Mouse (Mus musculus): ENCODE results near the gene Celf1. TPM values are rescaled to one million over a fixed set of nuclear protein-coding genes. Genes with fewer than 3 reads are reported as not detected.
A peak's percentile ranks its signal among the peaks of the same experiment; 100 is the strongest.

The Celf1 gene
- polyA plus RNA-seq, 1 experiment from 2014 or later, result 151 TPM

GRCm38 (mm10) chr2:90916560-90917232 is 23.5 kb upstream of the Celf1 start:
- Histone ChIP-seq H3K36me3 (peaks cover 18% of the 10 kb centered on the region), H3K4me3 (peak overlapping the region; percentile 74), H3K27ac (peak overlapping the region; percentile 87), H3K4me2 (replicated peaks) (peak overlapping the region; percentile 84), H3K4me1 (peaks cover 14% of the 10 kb centered on the region), H3K27me3 (no peaks in the 10 kb centered on the region), H3K9ac (peak overlapping the region; percentile 94), H3K9me3 (replicated peaks) (no peaks in the 10 kb centered on the region)
- ATAC-seq (ENCODE audit: low FRiP score), result peak; percentile 30
- 33% methylated on average over 7 of the region's 7 CpGs for WGBS

- H3K4me1 ChIP-seq, result peaks cover 14% of the 10 kb centered on the region
- peak; percentile 89 for ATAC-seq (ENCODE audit: low FRiP score)
- H3K9me3 ChIP-seq (replicated peaks), result no peaks in the 10 kb centered on the region
- H3K4me3 ChIP-seq, result peak overlapping the region; percentile 74
- peak overlapping the region; percentile 87 for H3K27ac ChIP-seq
- H3K9ac ChIP-seq, result peak overlapping the region; percentile 94
- under 1% methylated on average over 73 of the region's 73 CpGs for WGBS
- peaks cover 16% of the 10 kb centered on the region for H3K36me3 ChIP-seq
- peak overlapping the region; percentile 84 for H3K4me2 ChIP-seq (replicated peaks)
- no peaks in the 10 kb centered on the region for H3K27me3 ChIP-seq
Observed at GRCm38 (mm10) chr2:90917233-90917998, 22.8 kb upstream of the Celf1 start.

GRCm38 (mm10) chr2:90917999-90918698 is 22.0 kb upstream of the Celf1 start:
- Histone ChIP-seq H3K4me1 (peaks cover 14% of the 10 kb centered on the region), H3K4me2 (replicated peaks) (peak overlapping the region; percentile 84), H3K36me3 (peaks cover 10% of the 10 kb centered on the region), H3K27me3 (no peaks in the 10 kb centered on the region), H3K9ac (peak overlapping the region; percentile 94), H3K4me3 (peak overlapping the region; percentile 74), H3K27ac (peak overlapping the region; percentile 87), H3K9me3 (replicated peaks) (no peaks in the 10 kb centered on the region)
- WGBS, result 12% methylated on average over 16 of the region's 16 CpGs
- peak; percentile 73; the same call in 1 of the 2 replicates for ATAC-seq (ENCODE audit: low FRiP score)

DNA sequence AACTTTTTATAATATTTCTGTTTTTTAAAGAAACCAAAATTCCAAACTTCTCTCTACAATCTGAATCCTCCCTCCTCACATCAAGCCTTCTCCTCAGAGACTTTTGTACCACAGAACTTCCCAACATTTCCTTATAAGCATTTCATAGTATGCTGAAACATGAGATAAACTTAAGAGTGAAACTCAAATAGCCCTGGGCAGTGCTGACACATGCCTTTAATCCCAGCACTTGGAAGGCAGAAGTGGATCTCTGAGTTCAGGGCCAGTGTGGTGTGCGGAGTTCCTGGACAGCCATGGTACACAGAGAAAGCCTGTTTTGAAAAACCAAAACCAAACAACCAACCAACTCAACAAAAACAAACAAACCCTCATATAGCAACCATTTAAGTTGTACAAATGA is 19.0 kb upstream of the Celf1 start:
- H3K9ac ChIP-seq, result no peak overlapping the region
- H3K4me2 ChIP-seq (replicated peaks), result no peak overlapping the region
- H3K36me3 ChIP-seq, result no peaks in the 10 kb centered on the region
- no peaks in the 10 kb centered on the region for H3K9me3 ChIP-seq (replicated peaks)
- peaks cover 5% of the 10 kb centered on the region for H3K4me1 ChIP-seq
- no peak overlapping the region for H3K4me3 ChIP-seq
- H3K27ac ChIP-seq, result no peak overlapping the region
- no peaks in the 10 kb centered on the region for H3K27me3 ChIP-seq
- ATAC-seq (ENCODE audit: low FRiP score), result no peak
- WGBS, result 93% methylated on average over 1 of the region's 1 CpGs

DNA sequence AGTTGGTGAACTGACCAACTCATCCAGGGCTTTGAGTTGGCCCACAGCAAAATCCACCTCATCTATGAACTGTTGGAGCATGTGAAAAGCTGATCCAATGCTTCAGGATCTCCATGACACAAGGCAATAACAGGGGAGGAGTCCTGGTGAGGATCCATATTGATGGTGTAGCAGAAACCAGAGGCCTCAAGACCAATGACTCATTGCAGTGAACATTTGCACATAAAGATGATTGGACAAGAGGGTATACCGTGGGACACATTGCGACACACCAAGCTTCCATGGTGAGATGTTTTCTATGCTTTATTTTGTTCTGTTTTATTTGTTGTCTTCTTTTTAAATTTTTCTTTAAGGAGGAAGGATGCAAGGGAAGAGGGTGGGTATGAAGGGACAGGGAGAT is 17.5 kb upstream of the Celf1 start:
- H3K27ac ChIP-seq, result no peak overlapping the region
- ATAC-seq (ENCODE audit: low FRiP score), result no peak

GRCm38 (mm10) chr2:90928566-90928965 is 11.6 kb upstream of the Celf1 start:
- Histone ChIP-seq H3K36me3 (no peaks in the 10 kb centered on the region), H3K27ac (no peak overlapping the region), H3K9me3 (replicated peaks) (no peaks in the 10 kb centered on the region), H3K4me1 (no peaks in the 10 kb centered on the region), H3K4me3 (no peak overlapping the region), H3K4me2 (replicated peaks) (no peak overlapping the region), H3K27me3 (no peaks in the 10 kb centered on the region), H3K9ac (no peak overlapping the region)
- no peak for ATAC-seq (ENCODE audit: low FRiP score)
- WGBS, result 83% methylated on average over 13 of the region's 13 CpGs

More for the DNA sequence above, 17.5 kb upstream of the Celf1 start:
- Histone ChIP-seq H3K4me1 (no peaks in the 10 kb centered on the region), H3K9me3 (replicated peaks) (no peaks in the 10 kb centered on the region), H3K36me3 (no peaks in the 10 kb centered on the region), H3K4me3 (no peak overlapping the region), H3K4me2 (replicated peaks) (no peak overlapping the region), H3K9ac (no peak overlapping the region), H3K27me3 (no peaks in the 10 kb centered on the region)
- WGBS, result 92% methylated on average over 2 of the region's 2 CpGs

- ATAC-seq (ENCODE audit: low FRiP score), result no peak
- WGBS, result 75% methylated on average over 8 of the region's 8 CpGs
- H3K4me1 ChIP-seq, result no peaks in the 10 kb centered on the region
Observed at GRCm38 (mm10) chr2:90931829-90932228, 8.4 kb upstream of the Celf1 start.

GRCm38 (mm10) chr2:90932273-90932672 is 7.9 kb upstream of the Celf1 start:
- 68% methylated on average over 2 of the region's 2 CpGs for WGBS
- Histone ChIP-seq H3K4me2 (replicated peaks) (no peak overlapping the region), H3K36me3 (no peaks in the 10 kb centered on the region), H3K27me3 (no peaks in the 10 kb centered on the region), H3K9me3 (replicated peaks) (no peaks in the 10 kb centered on the region), H3K27ac (no peak overlapping the region), H3K4me1 (no peaks in the 10 kb centered on the region), H3K4me3 (no peak overlapping the region), H3K9ac (no peak overlapping the region)
- ATAC-seq (ENCODE audit: low FRiP score), result no peak

More at GRCm38 (mm10) chr2:90931829-90932228, 8.4 kb upstream of the Celf1 start:
- Histone ChIP-seq H3K36me3 (no peaks in the 10 kb centered on the region), H3K9me3 (replicated peaks) (no peaks in the 10 kb centered on the region), H3K27ac (no peak overlapping the region), H3K4me3 (no peak overlapping the region), H3K27me3 (no peaks in the 10 kb centered on the region), H3K4me2 (replicated peaks) (no peak overlapping the region), H3K9ac (no peak overlapping the region)

- Histone ChIP-seq H3K4me1 (peaks cover 21% of the 10 kb centered on the region), H3K27ac (no peak overlapping the region), H3K36me3 (no peaks in the 10 kb centered on the region), H3K4me3 (no peak overlapping the region), H3K9ac (no peak overlapping the region), H3K27me3 (no peaks in the 10 kb centered on the region), H3K4me2 (replicated peaks) (no peak overlapping the region), H3K9me3 (replicated peaks) (no peaks in the 10 kb centered on the region)
- ATAC-seq (ENCODE audit: low FRiP score), result no peak
- WGBS, result 73% methylated on average over 3 of the region's 3 CpGs
Observed at GRCm38 (mm10) chr2:90938362-90938761, 1.8 kb upstream of the Celf1 start.

DNA sequence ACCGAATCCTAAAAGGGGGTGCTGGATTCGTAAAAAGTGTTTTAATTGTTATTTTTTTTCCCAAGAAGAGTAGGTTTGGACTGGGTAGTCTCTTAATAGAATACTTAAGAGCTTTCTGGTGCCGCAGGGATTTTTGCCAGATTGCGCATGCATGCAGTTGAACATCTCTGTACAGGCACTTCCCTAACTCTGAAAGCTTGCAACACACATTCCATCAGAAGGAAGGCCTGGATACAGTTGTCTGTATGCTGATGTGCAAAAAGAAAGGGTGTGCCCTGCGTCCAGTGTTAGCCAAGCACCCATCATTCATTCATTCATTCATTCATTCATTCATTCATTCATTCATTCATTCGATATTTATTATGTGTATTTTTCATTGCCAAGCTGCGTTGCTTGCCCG is 432 bp upstream of the Celf1 start:
- Histone ChIP-seq H3K9me3 (replicated peaks) (no peaks in the 10 kb centered on the region), H3K4me2 (replicated peaks) (peak overlapping the region; percentile 67), H3K9ac (peak overlapping the region; percentile 97), H3K4me1 (peaks cover 26% of the 10 kb centered on the region), H3K27me3 (no peaks in the 10 kb centered on the region), H3K4me3 (peak overlapping the region; percentile 96), H3K27ac (peak overlapping the region; percentile 98), H3K36me3 (no peaks in the 10 kb centered on the region)
- ATAC-seq (ENCODE audit: low FRiP score), result peak; percentile 66
- WGBS, result 50% methylated on average over 8 of the region's 8 CpGs

- no peaks in the 10 kb centered on the region for H3K27me3 ChIP-seq
- no peaks in the 10 kb centered on the region for H3K9me3 ChIP-seq (replicated peaks)
- no peak for ATAC-seq (ENCODE audit: low FRiP score)
- no peak overlapping the region for H3K27ac ChIP-seq
- peak overlapping the region; percentile 96 for H3K4me3 ChIP-seq
- no peaks in the 10 kb centered on the region for H3K36me3 ChIP-seq
- H3K9ac ChIP-seq, result no peak overlapping the region
- peaks cover 26% of the 10 kb centered on the region for H3K4me1 ChIP-seq
- 52% methylated on average over 2 of the region's 2 CpGs for WGBS
- peak overlapping the region; percentile 67 for H3K4me2 ChIP-seq (replicated peaks)
Observed at GRCm38 (mm10) chr2:90941744-90942143, 1.6 kb downstream of the Celf1 start.

DNA sequence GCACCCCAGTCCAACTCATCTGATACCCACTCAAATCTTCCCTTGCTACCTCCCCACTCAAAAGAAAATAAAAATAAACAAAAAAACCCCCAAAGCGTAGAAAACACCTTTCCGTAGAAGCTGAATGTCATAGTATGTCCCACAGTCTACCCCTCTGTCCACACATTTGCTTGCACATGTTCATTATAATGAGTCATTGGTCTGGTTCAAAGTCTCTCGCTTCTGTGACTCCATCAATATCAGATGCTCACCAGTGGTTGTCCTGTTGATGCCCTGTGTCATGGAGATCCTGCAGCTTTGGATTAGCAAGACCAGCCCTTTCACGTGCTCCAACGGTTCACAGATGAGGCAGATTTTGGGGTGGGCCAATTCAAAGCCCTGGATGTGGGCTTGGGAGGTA is 10.0 kb downstream of the Celf1 start:
- no peak overlapping the region for H3K4me3 ChIP-seq
- WGBS, result 90% methylated on average over 5 of the region's 5 CpGs
- H3K9ac ChIP-seq, result no peak overlapping the region
- no peaks in the 10 kb centered on the region for H3K9me3 ChIP-seq (replicated peaks)
- H3K4me1 ChIP-seq, result peaks cover 5% of the 10 kb centered on the region
- no peak overlapping the region for H3K27ac ChIP-seq
- no peak for ATAC-seq (ENCODE audit: low FRiP score)
- no peak overlapping the region for H3K4me2 ChIP-seq (replicated peaks)
- H3K27me3 ChIP-seq, result no peaks in the 10 kb centered on the region
- H3K36me3 ChIP-seq, result peaks cover 3% of the 10 kb centered on the region; the same call in 1 of the 2 replicates
